Mouse (Mus musculus) forebrain, embryonic 14.5 days (tissue): ENCODE data around the gene Glycam1. TPM values are rescaled to one million over a fixed set of nuclear protein-coding genes. Genes with fewer than 3 reads are reported as not detected.

Experiments used
- ATAC-seq: fragments of 200-750 bp; cut with Nextera tagmentation; 2 replicates; pipeline ENCODE4 v1.8.0; 2017; ENCODE audit warnings: mild to moderate bottlenecking, moderate library complexity
- DNase-seq: peaks from one replicate; pipeline ENCODE4 v3.0.0-alpha.2; 2015; ENCODE audit warnings: low spot score
- H3K27ac ChIP-seq: fragments of 300-500 bp; sonication (generic); 2 replicates; pipeline ENCODE4 v1.5.1; 2014; ENCODE audit warnings: low read depth, mild to moderate bottlenecking, control low read depth, low read length, moderate library complexity
- H3K27me3 ChIP-seq: fragments of 300-500 bp; sonication (generic); replicated peaks from 2 replicates; pipeline ENCODE4 v1.6.1; 2014; ENCODE audit warnings: low read length, control low read depth, mixed read lengths; ENCODE audit not compliant: control insufficient read depth, insufficient read depth
- H3K36me3 ChIP-seq: fragments of 300-500 bp; sonication (generic); 2 replicates; pipeline ENCODE4 v1.6.1; 2014; ENCODE audit warnings: low read length, control low read depth; ENCODE audit not compliant: control insufficient read depth, insufficient read depth
- H3K4me1 ChIP-seq: fragments of 300-500 bp; sonication (generic); 2 replicates; pipeline ENCODE4 v1.6.1; 2014; ENCODE audit warnings: antibody characterized with exemption, low read length, control low read depth; ENCODE audit not compliant: control insufficient read depth, insufficient read depth
- H3K4me2 ChIP-seq: fragments of 300-500 bp; sonication (generic); 2 replicates; pipeline ENCODE4 v1.6.1; 2014; ENCODE audit warnings: mild to moderate bottlenecking, control low read depth, low read length
- H3K4me3 ChIP-seq: fragments of 300-500 bp; sonication (generic); 2 replicates; pipeline ENCODE4 v1.5.1; 2014; ENCODE audit warnings: low read depth, low read length, control low read depth
- H3K9ac ChIP-seq: fragments of 300-500 bp; sonication (generic); 2 replicates; pipeline ENCODE4 v1.6.1; 2014; ENCODE audit warnings: mild to moderate bottlenecking, low read length, control low read depth, moderate library complexity
- H3K9me3 ChIP-seq: fragments of 300-500 bp; sonication (generic); replicated peaks from 2 replicates; pipeline ENCODE4 v1.6.1; 2016; ENCODE audit warnings: low read length, control low read depth, mixed read lengths; ENCODE audit not compliant: control insufficient read depth
- WGBS: fragments of 180-500 bp; shearing (Covaris S2); extraction: QIAGEN DNeasy Blood & Tissue Kit; methylation state at CpG from one replicate; pipeline ENCODE4 v1.1.7; 2014; 5-methylcytosine and 5-hydroxymethylcytosine counted together
- polyA plus RNA-seq: library from polyadenylated mRNA; unstranded; fragments of >200 nt; fragmentation: Nextera tagmentation; extraction: Ambion mirVana; gene quantifications from 2 replicates; pipeline ENCODE4 v1.2.1, GENCODE M21; 2014

The Glycam1 gene
- polyA plus RNA-seq, 1 experiment from 2014 or later: not detected

DNA sequence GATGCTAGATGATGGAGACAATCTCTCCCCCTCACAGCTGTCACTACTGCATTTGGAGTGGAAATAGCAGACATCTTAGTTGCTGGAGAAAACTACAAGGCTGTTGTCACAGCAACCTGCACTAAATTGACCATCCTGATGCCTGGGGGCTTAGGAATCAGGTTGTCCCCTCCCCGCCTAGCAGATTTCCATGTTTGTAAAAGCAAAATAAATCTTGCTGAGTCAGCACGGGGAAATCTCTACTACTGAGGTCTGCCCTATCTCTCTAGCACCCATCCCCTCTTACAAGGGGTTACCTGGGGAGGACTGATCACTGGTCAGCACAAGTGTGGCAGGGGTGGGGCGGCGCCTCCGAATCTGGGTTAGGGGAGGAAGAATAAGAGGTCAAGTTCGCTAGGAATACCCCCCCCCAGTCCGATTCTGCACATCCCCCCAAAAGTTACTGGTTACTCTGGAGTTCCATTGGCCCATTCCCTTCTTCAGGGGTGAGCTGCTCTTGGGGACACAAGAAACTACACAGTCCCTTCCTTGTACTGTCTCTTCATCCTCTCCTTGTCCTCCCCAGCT is 30.7 kb downstream of the Glycam1 start:
- Histone ChIP-seq H3K4me3 (no peak overlapping the region), H3K9me3 (no peaks in the 10 kb centered on the region), H3K4me2 (no peak overlapping the region), H3K27ac (no peak overlapping the region), H3K36me3 (peaks cover 8% of the 10 kb centered on the region), H3K27me3 (no peaks in the 10 kb centered on the region; the same call in 1 of the 2 replicates), H3K4me1 (peaks cover 18% of the 10 kb centered on the region), H3K9ac (no peak overlapping the region)
- DNase-seq (no peak), ATAC-seq (no peak)
- WGBS: 87% methylated on average over 7 of the region's 7 CpGs

GRCm38 (mm10) chr15:103530372-103530771 is 34.5 kb downstream of the Glycam1 start:
- DNase-seq (peak; percentile 90), ATAC-seq (peak; percentile 81)
- no peaks in the 10 kb centered on the region for H3K9me3 ChIP-seq
- H3K9ac ChIP-seq: peak overlapping the region; percentile 36; the same call in 1 of the 2 replicates
- WGBS: 7% methylated on average over 5 of the region's 5 CpGs
- H3K27me3 ChIP-seq: no peaks in the 10 kb centered on the region
- H3K4me1 ChIP-seq: peaks cover 6% of the 10 kb centered on the region; the same call in 1 of the 2 replicates
- no peak overlapping the region for H3K4me2 ChIP-seq
- peaks cover 41% of the 10 kb centered on the region for H3K36me3 ChIP-seq
- H3K4me3 ChIP-seq: no peak overlapping the region
- peak overlapping the region; percentile 46; the same call in 1 of the 2 replicates for H3K27ac ChIP-seq

DNA sequence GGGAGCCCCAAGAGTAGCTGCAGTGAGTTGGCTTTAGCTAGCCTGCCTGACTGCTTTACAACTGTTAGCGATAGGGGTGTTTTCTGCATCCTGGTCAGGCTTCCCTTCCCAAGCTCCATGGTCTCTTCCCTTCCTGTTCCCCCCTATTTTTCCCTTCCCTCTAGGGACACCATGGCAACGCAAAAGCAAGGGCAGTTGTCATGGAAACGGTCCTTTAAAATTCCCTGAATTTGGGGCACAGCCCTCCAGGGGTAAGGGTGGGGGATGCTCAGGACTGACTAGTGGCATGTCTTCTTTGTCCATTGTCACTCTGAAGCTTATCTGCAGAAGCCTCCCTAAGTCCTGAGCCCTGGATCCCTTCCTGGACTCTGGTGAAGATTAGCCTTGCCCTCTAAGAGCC is 41.7 kb downstream of the Glycam1 start:
- Histone ChIP-seq H3K4me1 (peaks cover 41% of the 10 kb centered on the region), H3K4me2 (no peak overlapping the region), H3K4me3 (no peak overlapping the region), H3K27me3 (no peaks in the 10 kb centered on the region), H3K9ac (no peak overlapping the region), H3K27ac (peak overlapping the region; percentile 14; the same call in 1 of the 2 replicates), H3K36me3 (peaks cover 60% of the 10 kb centered on the region), H3K9me3 (no peaks in the 10 kb centered on the region)
- no peak for ATAC-seq
- peak; percentile 36 for DNase-seq
- WGBS: 43% methylated on average over 3 of the region's 3 CpGs

- DNase-seq (peak; percentile 41), ATAC-seq (no peak)
- H3K27me3 ChIP-seq: no peaks in the 10 kb centered on the region
- H3K9me3 ChIP-seq: no peaks in the 10 kb centered on the region
- H3K27ac ChIP-seq: peak overlapping the region; percentile 14; the same call in 1 of the 2 replicates
- H3K4me1 ChIP-seq: peaks cover 46% of the 10 kb centered on the region
- H3K4me3 ChIP-seq: no peak overlapping the region
- H3K36me3 ChIP-seq: peaks cover 55% of the 10 kb centered on the region
- no peak overlapping the region for H3K4me2 ChIP-seq
- H3K9ac ChIP-seq: no peak overlapping the region
- WGBS: 74% methylated on average over 3 of the region's 3 CpGs
Measured at GRCm38 (mm10) chr15:103522458-103523099, 42.3 kb downstream of the Glycam1 start.

DNA sequence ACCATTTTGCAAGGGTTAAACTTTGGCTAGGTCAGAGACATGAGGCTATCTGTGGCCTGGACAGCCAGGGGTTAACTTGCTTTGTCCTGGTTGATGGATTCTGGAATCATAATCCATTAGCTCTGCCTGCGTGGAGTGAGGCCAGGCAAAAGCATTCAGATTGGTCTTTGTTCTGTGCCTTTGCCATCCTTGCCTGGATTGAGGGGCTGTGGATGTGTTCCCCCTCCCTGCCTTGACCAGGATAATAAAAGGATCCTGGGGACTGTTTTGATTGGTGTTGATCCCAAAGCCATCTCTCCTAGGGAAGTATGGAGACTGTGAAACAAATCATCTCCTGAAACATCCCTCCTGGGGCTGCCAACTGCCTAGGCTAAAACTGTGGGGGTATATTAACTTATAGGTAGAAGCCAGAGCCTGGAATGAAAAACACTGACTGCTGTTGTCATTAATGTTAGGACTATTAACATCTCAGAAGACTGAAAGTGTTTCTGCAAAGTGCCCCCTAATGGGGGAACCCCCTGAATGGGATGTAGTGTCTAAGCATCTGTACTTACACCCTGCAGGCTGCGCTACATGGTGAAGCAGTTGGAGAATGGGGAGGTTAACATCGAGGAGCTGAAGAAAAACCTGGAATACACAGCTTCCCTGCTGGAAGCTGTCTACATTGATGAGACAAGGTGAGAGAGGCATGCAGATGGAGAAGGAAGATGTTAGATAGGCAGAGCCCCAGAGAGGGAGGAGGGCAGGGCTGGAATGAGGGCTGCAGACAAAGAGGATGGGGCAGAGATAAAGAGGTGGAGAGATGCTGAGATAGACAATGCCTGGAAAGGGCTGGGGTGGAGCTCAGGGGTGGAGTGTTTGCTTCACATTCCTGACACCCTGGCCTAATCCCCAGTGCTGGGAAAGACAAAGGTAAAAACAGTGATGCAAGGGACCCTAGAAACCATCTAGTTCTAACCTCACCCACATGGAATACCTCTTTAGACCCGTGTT is 45.2 kb downstream of the Glycam1 start:
- peak overlapping the region; percentile 42; the same call in 1 of the 2 replicates for H3K9ac ChIP-seq
- no peaks in the 10 kb centered on the region for H3K9me3 ChIP-seq
- H3K27me3 ChIP-seq: no peaks in the 10 kb centered on the region
- ATAC-seq (peak; percentile 33), DNase-seq (peak; percentile 77)
- peaks cover 67% of the 10 kb centered on the region for H3K4me1 ChIP-seq
- H3K27ac ChIP-seq: peak overlapping the region; percentile 92
- peaks cover 30% of the 10 kb centered on the region for H3K36me3 ChIP-seq
- no peak overlapping the region for H3K4me3 ChIP-seq
- H3K4me2 ChIP-seq: peak overlapping the region; percentile 23; the same call in 1 of the 2 replicates
- 4% methylated on average over 4 of the region's 4 CpGs for WGBS

GRCm38 (mm10) chr15:103518600-103519385 is 46.1 kb downstream of the Glycam1 start:
- H3K9me3 ChIP-seq: no peaks in the 10 kb centered on the region
- no peak overlapping the region for H3K4me3 ChIP-seq
- H3K9ac ChIP-seq: peak overlapping the region; percentile 42; the same call in 1 of the 2 replicates
- H3K27ac ChIP-seq: peak overlapping the region; percentile 92
- H3K27me3 ChIP-seq: no peaks in the 10 kb centered on the region
- peak overlapping the region; percentile 23; the same call in 1 of the 2 replicates for H3K4me2 ChIP-seq
- DNase-seq: peak; percentile 94
- ATAC-seq: peak; percentile 82
- H3K4me1 ChIP-seq: peaks cover 70% of the 10 kb centered on the region
- WGBS: 2% methylated on average over 5 of the region's 5 CpGs
- peaks cover 21% of the 10 kb centered on the region; the same call in 1 of the 2 replicates for H3K36me3 ChIP-seq

DNA sequence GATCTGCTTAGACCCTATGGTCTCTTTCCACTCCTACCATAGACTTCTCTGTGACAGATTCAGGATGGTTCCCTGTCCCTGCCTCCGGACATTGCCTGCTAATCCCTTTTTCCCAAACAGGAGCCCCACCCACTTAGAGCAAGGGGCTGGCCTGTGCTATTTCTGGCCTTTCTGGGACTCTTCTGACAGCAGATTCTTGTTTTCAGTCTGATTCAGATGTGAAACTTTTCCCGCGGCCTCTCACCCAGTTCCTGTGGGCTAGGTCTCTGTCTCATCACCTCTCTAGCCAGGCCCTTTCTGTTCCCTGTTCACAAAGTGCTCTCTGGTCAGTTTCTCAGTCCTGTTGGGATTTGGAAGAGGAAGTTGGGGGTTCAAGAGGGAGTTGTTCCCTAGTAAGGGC is 50.0 kb downstream of the Glycam1 start:
- H3K9ac ChIP-seq: peak overlapping the region; percentile 58
- H3K27ac ChIP-seq: peak overlapping the region; percentile 92
- no peak for DNase-seq
- peaks cover 53% of the 10 kb centered on the region for H3K4me1 ChIP-seq
- H3K9me3 ChIP-seq: no peaks in the 10 kb centered on the region
- peak overlapping the region; percentile 50 for H3K4me2 ChIP-seq
- H3K4me3 ChIP-seq: peak overlapping the region; percentile 15; the same call in 1 of the 2 replicates
- ATAC-seq: no peak
- 17% methylated on average over 3 of the region's 3 CpGs for WGBS
- no peaks in the 10 kb centered on the region for H3K27me3 ChIP-seq
- H3K36me3 ChIP-seq: no peaks in the 10 kb centered on the region

GRCm38 (mm10) chr15:103514119-103514518 is 50.8 kb downstream of the Glycam1 start:
- Histone ChIP-seq H3K4me3 (peak overlapping the region; percentile 15), H3K4me1 (peaks cover 50% of the 10 kb centered on the region), H3K9me3 (no peaks in the 10 kb centered on the region), H3K36me3 (no peaks in the 10 kb centered on the region), H3K27me3 (no peaks in the 10 kb centered on the region), H3K27ac (peak overlapping the region; percentile 55), H3K4me2 (peak overlapping the region; percentile 50), H3K9ac (peak overlapping the region; percentile 58)
- ATAC-seq: peak; percentile 90
- peak; percentile 98 for DNase-seq
- 1% methylated on average over 10 of the region's 10 CpGs for WGBS
